Comparison of ENCODE assay signal across 9 mouse cellular contexts in genomic region chr8:121934506-121934905, GRCm38 (mm10). TPM values are rescaled to one million over a fixed set of nuclear protein-coding genes. Genes with fewer than 3 reads are reported as not detected.
DNase-seq lines count a peak whose midpoint lies in the region; ATAC-seq lines count a peak whose summit lies in the region.
"Had no signal": no experiment of that assay in that cellular context is flagged by ENCODE, and none has a peak within 500 bp of the region (broad histone marks: within the 10 kb centered on the region; RNA-seq: fewer than 3 reads in every experiment).

No protein-coding gene starts in this region.

- no peak overlapping the region for H3K4me3 ChIP-seq in neural tube, embryonic 11.5 days (ENCODE audit: low read depth, low read length)
- no peak overlapping the region for H3K4me3 ChIP-seq in embryonic facial prominence, embryonic 10.5 days
- no peak overlapping the region for H3K4me3 ChIP-seq in midbrain, embryonic 16.5 days (ENCODE audit: low read depth, low read length)
- H3K4me3 ChIP-seq: neural tube, embryonic 12.5 days had no signal

- WGBS in neural tube, embryonic 11.5 days = 37% methylated on average over 4 of the region's 4 CpGs
- WGBS in embryonic facial prominence, embryonic 10.5 days = 33% methylated on average over 4 of the region's 4 CpGs
- WGBS in midbrain, embryonic 16.5 days = 32% methylated on average over 4 of the region's 4 CpGs

- H3K27me3 ChIP-seq in neural tube, embryonic 11.5 days (ENCODE audit: control insufficient read depth, insufficient read depth, low read length) = no peaks in the 10 kb centered on the region
- H3K27me3 ChIP-seq in embryonic facial prominence, embryonic 10.5 days (replicated peaks; ENCODE audit: low read depth, poor library complexity, severe bottlenecking) = no peaks in the 10 kb centered on the region
- H3K27me3 ChIP-seq in midbrain, embryonic 16.5 days (ENCODE audit: control insufficient read depth, insufficient read depth, low read depth, low read length) = no peaks in the 10 kb centered on the region
- H3K27me3 ChIP-seq: neural tube, embryonic 12.5 days had no signal

- no peak overlapping the region for H3K27ac ChIP-seq in neural tube, embryonic 11.5 days (ENCODE audit: low read depth, low read length)
- no peak overlapping the region for H3K27ac ChIP-seq in embryonic facial prominence, embryonic 10.5 days (replicated peaks)
- H3K27ac ChIP-seq in midbrain, embryonic 16.5 days (ENCODE audit: low read length) = peak overlapping the region; percentile 72
- H3K27ac ChIP-seq: neural tube, embryonic 12.5 days had no signal

- H3K4me1 ChIP-seq in neural tube, embryonic 11.5 days (ENCODE audit: control insufficient read depth, insufficient read depth, low read length) = peaks cover 7% of the 10 kb centered on the region; the same call in 1 of the 2 replicates
- peaks cover 15% of the 10 kb centered on the region for H3K4me1 ChIP-seq in embryonic facial prominence, embryonic 10.5 days
- H3K4me1 ChIP-seq in midbrain, embryonic 16.5 days (ENCODE audit: control insufficient read depth, insufficient read depth, low read length) = peaks cover 10% of the 10 kb centered on the region

- no peak for ATAC-seq in cerebellum, adult (ENCODE audit: insufficient number of reproducible peaks, low FRiP score, low TSS enrichment)
- no peak for ATAC-seq in neural tube, embryonic 11.5 days (ENCODE audit: insufficient read depth, low FRiP score, low TSS enrichment)
- ATAC-seq in midbrain, embryonic 16.5 days = peak; percentile 33; the same call in 1 of the 2 replicates

- peak; percentile 41 to 60 for DNase-seq in cerebellum, adult 18-20 months
- DNase-seq in neural tube, embryonic 11.5 days (ENCODE audit: low spot score) = peak; percentile 49
- no peak for DNase-seq in neural tube, embryonic 10.5 days (ENCODE audit: extremely low spot score, low spot score)
- peak; percentile 42 for DNase-seq in embryonic facial prominence, embryonic 10.5 days (ENCODE audit: low spot score)
- peak; percentile 60 for DNase-seq in kidney, postnatal 14 days
- no peak for DNase-seq in layer of hippocampus, adult 9-11 months

- H3K4me2 ChIP-seq in neural tube, embryonic 11.5 days (ENCODE audit: low read depth) = no peak overlapping the region
- no peak overlapping the region for H3K4me2 ChIP-seq in midbrain, embryonic 16.5 days (ENCODE audit: low read length)
- H3K4me2 ChIP-seq: neural tube, embryonic 12.5 days had no signal

- no peaks in the 10 kb centered on the region for H3K9me3 ChIP-seq in neural tube, embryonic 11.5 days (ENCODE audit: control insufficient read depth, low read length)
- H3K9me3 ChIP-seq in embryonic facial prominence, embryonic 10.5 days = no peaks in the 10 kb centered on the region
- no peaks in the 10 kb centered on the region for H3K9me3 ChIP-seq in midbrain, embryonic 16.5 days (replicated peaks; ENCODE audit: control insufficient read depth, low read length, poor library complexity, severe bottlenecking)
- H3K9me3 ChIP-seq: neural tube, embryonic 12.5 days had no signal

- no peak overlapping the region for H3K9ac ChIP-seq in neural tube, embryonic 11.5 days (ENCODE audit: low read length)
- H3K9ac ChIP-seq in midbrain, embryonic 16.5 days (ENCODE audit: low read depth, low read length) = no peak overlapping the region
- H3K9ac ChIP-seq: neural tube, embryonic 12.5 days had no signal

- no peaks in the 10 kb centered on the region for H3K36me3 ChIP-seq in neural tube, embryonic 11.5 days (ENCODE audit: control insufficient read depth, insufficient read depth, low read length)
- no peaks in the 10 kb centered on the region for H3K36me3 ChIP-seq in embryonic facial prominence, embryonic 10.5 days (replicated peaks)
- no peaks in the 10 kb centered on the region for H3K36me3 ChIP-seq in midbrain, embryonic 16.5 days (ENCODE audit: control insufficient read depth, insufficient read depth, low read length)
- H3K36me3 ChIP-seq: neural tube, embryonic 12.5 days had no signal

RNA-seq across cellular contexts. Expression of gene Car5a, which starts 10.2 kb away (rescaled TPM):
- polyA plus RNA-seq in neural tube, embryonic 11.5 days (2014; fragmentation: Nextera tagmentation; extraction: Ambion mirVana) = not detected in 2 replicates
- not detected in 2 replicates for polyA plus RNA-seq in embryonic facial prominence, embryonic 10.5 days (2016; fragmentation: Nextera tagmentation; extraction: Ambion mirVana)
- 0.55 and 0.60 TPM in 2 replicates for polyA plus RNA-seq in midbrain, embryonic 16.5 days (2015; fragmentation: Nextera tagmentation; extraction: Ambion mirVana)

RNA-seq across cellular contexts. Expression of gene Banp, which starts 15.0 kb away (rescaled TPM):
- polyA plus RNA-seq in neural tube, embryonic 11.5 days (2014; fragmentation: Nextera tagmentation; extraction: Ambion mirVana) = 60.6 and 61.4 TPM in 2 replicates
- 55.2 and 64.8 TPM in 2 replicates for polyA plus RNA-seq in embryonic facial prominence, embryonic 10.5 days (2016; fragmentation: Nextera tagmentation; extraction: Ambion mirVana)
- polyA plus RNA-seq in midbrain, embryonic 16.5 days (2015; fragmentation: Nextera tagmentation; extraction: Ambion mirVana) = 54.7 and 55.7 TPM in 2 replicates

RNA-seq across cellular contexts. Expression of gene Slc7a5, which starts 27.0 kb away (rescaled TPM):
- polyA plus RNA-seq in neural tube, embryonic 11.5 days (2014; fragmentation: Nextera tagmentation; extraction: Ambion mirVana) = 37.3 and 38.1 TPM in 2 replicates
- polyA plus RNA-seq in embryonic facial prominence, embryonic 10.5 days (2016; fragmentation: Nextera tagmentation; extraction: Ambion mirVana) = 18.7 and 21.0 TPM in 2 replicates
- 48.9 and 50.8 TPM in 2 replicates for polyA plus RNA-seq in midbrain, embryonic 16.5 days (2015; fragmentation: Nextera tagmentation; extraction: Ambion mirVana)

Comparison
In these comparisons a context has a peak if more than half of its experiments do, and no peak if none do; other contexts are left out.
1. DNase-seq: peak in cerebellum, adult 18-20 months (2 of 2), neural tube, embryonic 11.5 days (single experiment), embryonic facial prominence, embryonic 10.5 days (single experiment) and kidney, postnatal 14 days (single experiment); none in neural tube, embryonic 10.5 days (single experiment) and layer of hippocampus, adult 9-11 months (single experiment).